Mouse (Mus musculus) ES-E14 (cell line): ENCODE data around the gene Nudt3.

ENCODE experiments used
- HCFC1 ChIP-seq: IDR thresholded peaks from 2 replicates; pipeline ENCODE4 v1.6.1; 2012; ENCODE audit warnings: low read length, inconsistent platforms, borderline replicate concordance; ENCODE audit not compliant: insufficient read depth
- ZC3H11A ChIP-seq: IDR thresholded peaks from 2 replicates; pipeline ENCODE4 v1.6.1; 2012; ENCODE audit warnings: low read depth, mild to moderate bottlenecking, inconsistent platforms, low read length, borderline replicate concordance

- TF ChIP-seq ZC3H11A, result no peak
- no peak for TF ChIP-seq HCFC1
Observed at GRCm38 (mm10) chr17:27615388-27615787, 7.9 kb downstream of the Nudt3 start.
